Mouse (Mus musculus): ENCODE results near the gene Efna3. TPM values are rescaled to one million over a fixed set of nuclear protein-coding genes. Genes with fewer than 3 reads are reported as not detected.

The Efna3 gene
- polyA plus RNA-seq, 1 experiment from 2014 or later, result 3.9 TPM

DNA sequence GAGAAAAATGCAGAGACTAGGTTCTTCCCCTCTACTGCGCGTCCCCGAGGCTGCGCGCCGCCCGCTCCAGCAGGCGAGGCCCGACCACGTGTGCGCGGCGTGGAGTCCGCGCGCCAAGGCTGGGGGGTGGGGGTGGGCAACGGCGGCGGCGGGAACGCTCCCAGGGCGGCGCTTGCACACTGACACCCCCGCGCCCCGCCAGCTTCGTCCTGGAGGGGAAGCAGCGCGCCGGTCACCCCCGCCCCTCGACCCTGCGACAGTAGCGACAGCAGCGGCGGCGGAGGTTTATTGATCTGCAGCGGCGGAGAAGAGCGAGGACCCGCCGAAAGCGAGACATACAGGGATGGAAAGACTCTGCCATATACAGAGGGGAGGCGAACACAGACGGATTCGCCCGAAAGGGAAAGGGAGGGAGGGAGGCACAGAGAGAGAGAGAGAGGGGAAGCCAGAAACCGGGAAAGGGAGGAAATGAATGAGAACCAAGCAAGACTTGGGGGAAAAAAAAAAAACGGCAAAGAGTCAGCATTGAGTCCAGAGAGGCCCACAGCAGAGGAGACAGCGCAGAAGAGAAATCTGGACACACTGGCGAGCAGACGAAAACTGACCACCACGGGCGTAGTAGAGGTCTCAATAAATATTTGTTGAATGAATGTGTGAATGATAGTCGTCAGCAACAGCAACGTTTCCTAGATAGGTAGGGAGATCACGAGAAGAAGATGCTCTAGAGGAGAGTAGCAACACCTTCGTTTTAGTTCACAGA, 3.0 kb downstream of the Efna3 start:
- H3K4me3 ChIP-seq, result peak overlapping the region; percentile 66
- H3K9me3 ChIP-seq (replicated peaks), result no peaks in the 10 kb centered on the region
- H3K27me3 ChIP-seq (ENCODE audit: low read depth, poor library complexity, severe bottlenecking), result peaks cover 99% of the 10 kb centered on the region
- peak; percentile 66 for DNase-seq (ENCODE audit: low spot score)
- no peaks in the 10 kb centered on the region for H3K36me3 ChIP-seq
- 4% methylated on average over 58 of the region's 58 CpGs for WGBS
- peaks cover 78% of the 10 kb centered on the region for H3K4me1 ChIP-seq
- H3K27ac ChIP-seq (replicated peaks), result peak overlapping the region; percentile 56; the same call in 1 of the 2 replicates

DNA sequence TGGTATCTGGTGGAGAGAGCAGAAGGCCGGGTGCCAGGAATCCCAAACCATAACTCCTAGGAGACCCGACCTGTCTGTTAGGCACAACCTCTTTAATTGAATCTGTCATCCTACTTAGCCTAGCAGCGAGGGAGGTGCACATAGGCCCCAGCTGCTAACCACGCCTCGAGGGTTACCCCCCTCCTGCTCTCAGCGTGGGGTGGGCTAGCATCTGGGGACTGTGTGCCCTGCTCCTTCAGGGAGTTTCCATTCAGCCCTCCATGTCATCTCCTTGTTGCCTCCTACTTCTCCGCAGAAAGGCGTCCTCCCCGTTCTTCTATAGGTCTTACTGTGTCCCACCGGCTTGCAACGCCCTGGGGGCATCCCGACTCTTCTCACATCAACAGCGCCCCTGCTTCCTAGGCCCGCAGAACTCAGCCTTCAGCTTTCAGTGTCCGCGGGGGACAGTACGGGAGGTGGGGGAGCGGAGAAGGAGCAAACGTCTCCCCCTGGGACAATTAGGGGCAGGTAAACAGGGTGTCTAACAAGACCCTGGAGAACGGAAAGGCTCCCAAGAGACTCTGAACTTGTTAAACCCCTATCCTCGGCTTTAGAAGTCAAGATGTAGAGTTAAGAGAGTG, 3.7 kb downstream of the Efna3 start:
- Histone ChIP-seq H3K36me3 (no peaks in the 10 kb centered on the region), H3K4me1 (peaks cover 81% of the 10 kb centered on the region), H3K9me3 (replicated peaks) (no peaks in the 10 kb centered on the region), H3K4me3 (peak overlapping the region; percentile 66), H3K27me3 (ENCODE audit: low read depth, poor library complexity, severe bottlenecking) (peaks cover 93% of the 10 kb centered on the region), H3K27ac (replicated peaks) (no peak overlapping the region)
- DNase-seq (ENCODE audit: low spot score), result peak; percentile 45
- 8% methylated on average over 21 of the region's 21 CpGs for WGBS

DNA sequence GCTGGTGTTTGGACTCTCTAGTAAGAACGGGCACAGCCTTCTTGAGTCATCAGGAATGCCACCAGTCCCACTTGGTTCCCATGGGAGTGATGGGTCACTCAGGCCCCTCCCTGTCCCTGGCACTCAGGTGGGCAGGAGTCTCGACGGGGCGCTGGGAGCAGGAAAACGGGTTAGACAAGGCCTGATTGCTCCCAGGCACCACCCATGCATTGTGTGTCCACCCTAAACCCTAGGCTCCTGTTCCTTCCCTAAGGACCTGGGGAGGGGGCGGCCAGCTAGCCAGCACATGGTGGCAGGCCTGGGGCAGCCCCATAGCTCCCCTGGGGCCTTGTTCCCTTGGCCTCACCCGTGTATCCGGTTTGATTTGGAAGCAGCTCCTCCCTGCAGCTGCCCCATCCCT, 4.4 kb downstream of the Efna3 start:
- 77% methylated on average over 8 of the region's 8 CpGs for WGBS
- no peak overlapping the region for H3K27ac ChIP-seq (replicated peaks)
- peaks cover 80% of the 10 kb centered on the region for H3K4me1 ChIP-seq
- no peak for DNase-seq (ENCODE audit: low spot score)
- H3K36me3 ChIP-seq, result no peaks in the 10 kb centered on the region
- H3K4me3 ChIP-seq, result no peak overlapping the region
- no peaks in the 10 kb centered on the region for H3K9me3 ChIP-seq (replicated peaks)
- peaks cover 86% of the 10 kb centered on the region for H3K27me3 ChIP-seq (ENCODE audit: low read depth, poor library complexity, severe bottlenecking)

DNA sequence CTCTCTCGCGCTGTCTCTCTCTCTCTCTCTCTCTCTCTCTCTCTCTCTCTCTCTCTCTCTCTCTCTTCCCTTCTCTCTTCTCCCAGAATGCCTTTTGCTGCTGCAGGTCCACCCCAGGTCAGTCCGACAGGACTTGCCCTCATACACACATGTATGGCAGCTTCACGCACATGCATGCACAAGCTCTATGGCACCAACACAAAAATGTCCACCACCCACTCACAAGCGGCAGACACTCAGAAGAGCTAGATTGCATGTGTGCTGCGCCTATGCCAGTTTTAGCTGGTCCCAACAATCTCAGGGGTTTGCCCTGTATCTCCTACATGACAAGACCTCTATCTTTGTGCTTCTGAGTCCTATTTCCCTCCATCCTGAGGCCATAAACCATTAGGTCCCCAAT, 5.5 kb downstream of the Efna3 start:
- DNase-seq (ENCODE audit: low spot score), result no peak
- WGBS, result 59% methylated on average over 5 of the region's 6 CpGs
- Histone ChIP-seq H3K4me1 (peaks cover 69% of the 10 kb centered on the region), H3K27ac (replicated peaks) (no peak overlapping the region), H3K9me3 (replicated peaks) (no peaks in the 10 kb centered on the region), H3K27me3 (ENCODE audit: low read depth, poor library complexity, severe bottlenecking) (peaks cover 80% of the 10 kb centered on the region), H3K4me3 (peak overlapping the region; percentile 57; the same call in 1 of the 2 replicates), H3K36me3 (no peaks in the 10 kb centered on the region)

DNA sequence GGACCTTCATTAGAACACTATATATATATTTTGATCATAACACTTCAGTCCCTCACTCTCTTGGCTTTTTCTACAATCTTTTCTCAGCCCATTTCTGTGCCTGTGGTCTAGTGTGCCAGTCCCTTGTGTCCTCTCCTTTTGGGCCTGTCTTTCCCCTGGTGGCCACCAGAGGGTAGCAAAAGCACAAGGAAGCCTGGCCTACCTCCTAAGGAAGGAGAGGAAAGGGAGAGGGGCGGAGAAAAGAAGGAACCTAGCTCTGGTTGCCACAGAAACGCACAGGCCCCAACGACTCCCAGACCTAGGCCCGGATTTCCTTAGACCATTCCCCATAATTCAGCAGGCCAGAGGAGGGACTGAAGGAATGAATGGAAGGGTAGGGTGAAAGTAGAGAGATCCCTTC, 5.9 kb downstream of the Efna3 start:
- Histone ChIP-seq H3K27me3 (ENCODE audit: low read depth, poor library complexity, severe bottlenecking) (peaks cover 76% of the 10 kb centered on the region), H3K9me3 (replicated peaks) (no peaks in the 10 kb centered on the region), H3K4me3 (peak overlapping the region; percentile 57), H3K27ac (replicated peaks) (no peak overlapping the region), H3K4me1 (peaks cover 65% of the 10 kb centered on the region), H3K36me3 (no peaks in the 10 kb centered on the region)
- peak; percentile 88 for DNase-seq (ENCODE audit: low spot score)
- 0% methylated on average over 4 of the region's 4 CpGs for WGBS

DNA sequence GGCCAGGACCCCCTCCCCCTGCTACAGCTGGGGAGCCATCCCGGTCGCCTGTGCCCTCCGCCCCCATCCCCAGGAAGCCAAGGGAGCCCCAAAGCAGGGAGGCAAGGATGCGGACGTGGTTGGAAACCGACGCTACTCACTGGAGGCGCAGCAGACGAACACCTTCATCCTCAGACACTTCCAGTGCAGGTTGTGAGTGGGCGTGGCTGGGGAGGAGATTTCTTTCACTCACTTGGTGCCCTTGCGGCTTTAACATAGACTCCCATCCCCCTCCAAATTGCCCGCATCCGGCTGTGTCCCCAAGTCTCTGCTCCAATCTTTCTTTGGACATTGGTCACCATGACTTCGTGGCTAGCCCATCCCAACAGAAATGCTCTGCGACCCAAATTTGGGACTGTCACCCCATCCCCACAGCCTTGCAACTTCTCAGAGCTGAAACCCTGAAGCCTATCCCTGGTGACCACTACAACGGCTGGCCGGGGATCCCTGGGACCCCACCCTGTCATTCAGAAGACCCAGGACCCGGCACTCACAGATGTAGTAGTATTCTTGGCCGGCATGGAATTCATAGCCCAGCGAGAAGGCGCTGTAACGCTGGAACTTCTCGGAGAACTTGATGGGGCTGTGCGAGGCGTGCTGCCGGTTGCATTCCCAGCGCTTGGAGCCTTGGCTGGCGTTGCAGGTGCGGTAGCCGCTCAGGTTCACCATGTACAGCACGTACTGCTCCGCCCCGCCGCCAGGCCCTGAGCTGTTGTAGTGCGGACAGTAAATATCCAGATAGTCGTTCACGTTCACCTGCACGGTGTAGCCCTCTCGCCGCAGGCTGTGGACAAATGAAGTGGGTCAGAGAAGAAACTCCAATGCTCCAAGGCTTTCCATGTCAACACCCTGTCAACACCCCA, 6.6 kb downstream of the Efna3 start:
- Histone ChIP-seq H3K36me3 (no peaks in the 10 kb centered on the region), H3K9me3 (replicated peaks) (peaks cover 3% of the 10 kb centered on the region; the same call in 1 of the 2 replicates), H3K27me3 (ENCODE audit: low read depth, poor library complexity, severe bottlenecking) (peaks cover 69% of the 10 kb centered on the region), H3K27ac (replicated peaks) (peak overlapping the region; percentile 84), H3K4me3 (peak overlapping the region; percentile 57), H3K4me1 (peaks cover 59% of the 10 kb centered on the region)
- DNase-seq (ENCODE audit: low spot score), result no peak
- WGBS, result 8% methylated on average over 40 of the region's 40 CpGs

DNA sequence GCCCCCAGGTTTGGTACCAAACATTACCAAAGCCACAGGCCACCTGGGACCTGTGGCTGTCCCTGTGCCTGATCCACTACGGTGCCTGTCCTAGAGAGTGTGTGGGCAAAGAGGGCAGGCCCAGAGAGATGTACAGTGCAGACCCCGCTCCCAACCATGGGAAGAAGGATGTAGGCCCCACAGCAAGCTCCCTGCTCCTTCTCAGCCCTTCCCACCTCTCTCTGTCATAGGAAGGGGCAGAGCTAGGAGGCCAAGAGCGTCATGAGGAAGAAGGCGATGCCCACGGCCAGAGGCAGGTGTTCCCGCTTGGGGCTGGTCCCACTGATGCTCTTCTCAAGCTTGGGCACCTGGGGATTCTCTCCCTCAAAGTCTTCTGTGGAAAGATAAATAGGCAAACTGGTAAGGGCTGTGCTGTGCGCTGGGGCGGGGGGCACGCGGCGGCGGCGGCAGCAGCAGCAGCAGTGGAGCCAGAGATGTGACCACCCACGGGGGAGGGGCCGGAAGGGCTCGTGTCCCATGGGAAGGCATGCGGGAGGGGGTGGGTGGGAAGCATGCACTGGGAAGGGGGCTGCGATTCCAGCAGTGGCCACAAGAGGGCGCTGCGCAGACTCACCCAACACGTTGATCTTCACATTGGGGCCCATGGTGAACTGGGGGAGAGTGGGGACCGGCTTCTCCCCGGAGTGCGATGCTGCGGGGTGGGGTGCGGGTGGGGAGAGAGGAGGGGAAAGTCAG, 7.4 kb downstream of the Efna3 start:
- 6% methylated on average over 26 of the region's 26 CpGs for WGBS
- no peaks in the 10 kb centered on the region for H3K36me3 ChIP-seq
- peak; percentile 89 for DNase-seq (ENCODE audit: low spot score)
- H3K4me3 ChIP-seq, result peak overlapping the region; percentile 57
- peaks cover 61% of the 10 kb centered on the region for H3K27me3 ChIP-seq (ENCODE audit: low read depth, poor library complexity, severe bottlenecking)
- H3K4me1 ChIP-seq, result peaks cover 51% of the 10 kb centered on the region
- H3K9me3 ChIP-seq (replicated peaks), result peaks cover 5% of the 10 kb centered on the region; the same call in 1 of the 2 replicates
- peak overlapping the region; percentile 84 for H3K27ac ChIP-seq (replicated peaks)

DNA sequence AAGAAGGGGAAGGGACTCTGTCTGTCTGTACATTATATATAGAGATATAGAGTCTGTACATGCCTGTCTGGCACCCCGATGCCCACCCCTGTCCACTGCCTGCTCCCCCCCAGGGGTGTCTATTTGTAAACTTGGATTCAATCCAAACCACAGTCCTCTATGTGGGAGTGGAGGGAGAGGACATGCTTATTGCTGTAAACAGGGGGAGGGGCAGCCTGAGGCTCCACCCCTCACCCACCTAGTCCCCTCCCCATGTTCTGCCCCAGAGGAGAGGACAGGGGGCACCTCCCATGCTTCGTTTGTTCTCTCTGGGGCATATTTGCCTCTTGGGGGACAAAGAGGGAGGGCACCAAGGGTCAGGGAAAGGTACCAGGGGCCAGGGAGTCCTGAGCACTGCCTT, 8.0 kb downstream of the Efna3 start:
- Histone ChIP-seq H3K4me1 (peaks cover 45% of the 10 kb centered on the region), H3K4me3 (peak overlapping the region; percentile 57), H3K9me3 (replicated peaks) (peaks cover 5% of the 10 kb centered on the region; the same call in 1 of the 2 replicates), H3K27me3 (ENCODE audit: low read depth, poor library complexity, severe bottlenecking) (peaks cover 55% of the 10 kb centered on the region), H3K27ac (replicated peaks) (peak overlapping the region; percentile 84), H3K36me3 (no peaks in the 10 kb centered on the region)
- 48% methylated on average over 2 of the region's 2 CpGs for WGBS
- no peak for DNase-seq (ENCODE audit: low spot score)

DNA sequence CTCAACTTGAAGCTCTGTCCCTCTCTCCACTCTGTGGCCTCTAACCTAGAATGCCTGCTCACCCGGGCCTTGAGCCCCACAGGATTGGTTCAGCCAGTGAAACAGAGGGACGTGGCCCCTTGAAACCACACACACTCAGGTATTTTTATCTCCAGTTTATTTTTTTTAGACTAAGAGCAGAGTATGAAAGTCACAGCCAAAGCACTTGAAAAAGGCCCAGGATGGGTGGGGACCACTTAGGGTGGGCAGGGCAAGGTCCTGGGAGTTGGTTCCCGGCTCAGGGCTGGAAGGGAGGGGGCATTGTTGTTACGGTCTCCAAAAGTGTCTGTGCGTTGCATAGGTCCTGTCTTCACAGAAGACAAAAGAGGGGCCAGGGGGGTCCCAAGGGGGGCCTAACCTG, 8.4 kb downstream of the Efna3 start:
- Histone ChIP-seq H3K9me3 (replicated peaks) (peaks cover 5% of the 10 kb centered on the region; the same call in 1 of the 2 replicates), H3K4me3 (no peak overlapping the region), H3K4me1 (peaks cover 40% of the 10 kb centered on the region), H3K36me3 (no peaks in the 10 kb centered on the region), H3K27me3 (ENCODE audit: low read depth, poor library complexity, severe bottlenecking) (peaks cover 51% of the 10 kb centered on the region), H3K27ac (replicated peaks) (no peak overlapping the region)
- DNase-seq (ENCODE audit: low spot score), result no peak
- WGBS, result 76% methylated on average over 5 of the region's 5 CpGs

DNA sequence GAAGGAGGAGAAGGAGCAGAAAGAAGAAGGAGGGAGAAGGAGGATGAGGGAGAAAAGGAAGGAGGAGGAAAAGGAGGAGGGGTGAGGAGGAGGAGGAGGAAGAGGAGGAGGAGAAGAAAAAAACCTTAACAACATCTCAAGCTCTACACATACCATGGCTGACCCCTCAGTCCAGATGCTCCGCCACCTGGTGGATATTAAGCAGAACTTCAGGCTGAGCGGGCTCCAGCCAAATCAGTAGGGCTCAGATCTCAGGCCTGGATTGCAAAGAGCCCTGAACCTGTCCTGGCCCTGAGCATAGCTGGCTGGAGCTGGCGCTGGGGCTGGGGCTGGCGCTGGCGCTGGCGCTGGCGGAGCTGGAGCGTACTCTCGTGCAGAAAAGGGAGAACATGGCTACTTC, 14.7 kb downstream of the Efna3 start:
- WGBS, result 4% methylated on average over 9 of the region's 9 CpGs
- H3K4me1 ChIP-seq, result peaks cover 18% of the 10 kb centered on the region
- H3K9me3 ChIP-seq (replicated peaks), result peaks cover 5% of the 10 kb centered on the region; the same call in 1 of the 2 replicates
- H3K27ac ChIP-seq (replicated peaks), result peak overlapping the region; percentile 42; the same call in 1 of the 2 replicates
- no peak overlapping the region for H3K4me3 ChIP-seq
- 0 out of 2 replicates have a peak, but pooled peaks cover 5% of the 10 kb centered on the region for H3K27me3 ChIP-seq (ENCODE audit: low read depth, poor library complexity, severe bottlenecking)
- DNase-seq (ENCODE audit: low spot score), result peak; percentile 80
- no peaks in the 10 kb centered on the region for H3K36me3 ChIP-seq

DNA sequence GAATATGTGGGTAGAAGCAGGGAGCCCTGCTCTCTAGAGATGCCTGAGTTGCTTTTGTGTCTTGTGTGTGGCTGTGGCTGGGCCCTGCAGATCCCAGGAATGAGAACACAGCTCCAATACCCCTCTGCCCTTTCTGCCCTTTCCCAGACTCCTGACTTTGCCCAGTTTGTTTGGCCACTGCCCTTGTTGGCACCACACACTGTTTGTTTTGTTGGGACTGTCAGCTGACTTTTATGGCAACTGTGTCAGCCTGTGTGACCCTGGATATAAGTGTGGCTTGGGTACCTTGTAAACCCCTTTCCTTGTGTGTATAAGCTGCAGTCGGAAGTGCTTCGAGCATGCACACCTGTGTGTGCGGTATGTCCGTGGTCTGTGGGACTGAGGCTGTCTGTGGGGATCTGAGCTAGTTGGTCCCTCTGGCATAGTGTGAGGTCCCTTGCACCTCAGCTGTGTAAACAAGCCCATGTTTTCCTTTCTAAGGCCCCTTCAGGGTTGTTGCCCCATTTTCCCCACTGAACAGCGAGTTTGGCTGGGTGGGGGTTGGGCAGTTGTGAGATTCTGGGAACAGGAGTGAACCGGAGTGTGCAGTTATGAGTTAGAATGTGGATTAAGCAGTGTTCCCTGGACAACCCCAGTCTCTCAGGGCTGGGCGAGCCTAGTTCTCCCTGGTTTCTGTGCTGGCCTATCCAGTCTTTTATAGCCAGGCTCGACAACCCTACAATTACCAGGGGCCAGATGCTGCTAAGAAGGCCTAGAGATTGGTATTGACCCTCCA, 17.0 kb downstream of the Efna3 start:
- Histone ChIP-seq H3K4me1 (peaks cover 18% of the 10 kb centered on the region), H3K27ac (replicated peaks) (0 out of 2 replicates have a peak overlapping the region, but pooled peaks have one; percentile 43), H3K27me3 (ENCODE audit: low read depth, poor library complexity, severe bottlenecking) (no peaks in the 10 kb centered on the region), H3K9me3 (replicated peaks) (no peaks in the 10 kb centered on the region), H3K36me3 (no peaks in the 10 kb centered on the region), H3K4me3 (no peak overlapping the region)
- no peak for DNase-seq (ENCODE audit: low spot score)
- 68% methylated on average over 8 of the region's 8 CpGs for WGBS
